ENCODE assay signal across 8 mouse cellular contexts in the genomic region with DNA sequence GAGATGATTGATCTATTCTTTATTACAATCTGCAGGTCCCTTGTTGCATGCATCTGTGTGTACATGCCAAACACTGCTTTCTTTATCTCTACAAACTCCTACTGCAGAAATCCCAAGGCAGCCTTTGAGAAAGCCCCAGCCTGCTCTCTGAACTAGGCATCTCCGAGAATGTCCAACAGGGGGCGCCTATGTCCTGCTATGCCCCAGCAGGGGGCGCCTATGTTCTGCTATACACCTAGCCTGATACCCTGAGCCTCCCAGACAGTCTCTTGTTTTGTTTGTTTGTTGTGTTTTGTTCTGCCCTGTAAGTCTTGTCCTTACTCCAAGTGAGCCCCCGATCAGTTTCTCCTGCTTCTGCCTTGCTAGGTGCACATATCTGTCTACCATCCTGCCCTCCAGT. TPM values are rescaled to one million over a fixed set of nuclear protein-coding genes. Genes with fewer than 3 reads are reported as not detected.
DNase-seq lines count a peak whose midpoint lies in the region; ATAC-seq lines count a peak whose summit lies in the region.

No protein-coding gene starts in this region.

- DNase-seq in heart, adult 11 months: peak; percentile 95
- DNase-seq in cerebellum, adult 9-10 months: peak; percentile 91
- DNase-seq in frontal cortex, adult 2 months (ENCODE audit: extremely low spot score in 1 of 2, low spot score in 1 of 2): peak; percentile 53 to 89
- peak; percentile 44 for DNase-seq in induced T-regulatory cell, adult 2 months (ENCODE audit: low read depth)
- peak; percentile 76 to 86 for DNase-seq in left cerebral cortex, adult 18-20 months (ENCODE audit: low spot score in 2 of 2)
- peak; percentile 68 for DNase-seq in mesoderm, embryonic 11.5 days (ENCODE audit: low read depth, low spot score)
- DNase-seq in spleen, postnatal 14 days (ENCODE audit: low spot score in 2 of 2): peak; percentile 39 to 57

- H3K36me3 ChIP-seq in heart, embryonic 12.5 days: peaks cover 32% of the 10 kb centered on the region

- no peak overlapping the region for H3K27ac ChIP-seq in heart, embryonic 12.5 days (ENCODE audit: poor library complexity, severe bottlenecking)

- H3K4me2 ChIP-seq in heart, embryonic 12.5 days: no peak overlapping the region

- no peak overlapping the region for H3K4me3 ChIP-seq in heart, embryonic 12.5 days

- H3K27me3 ChIP-seq in heart, embryonic 12.5 days (replicated peaks): no peaks in the 10 kb centered on the region

- no peaks in the 10 kb centered on the region for H3K9me3 ChIP-seq in heart, embryonic 12.5 days (replicated peaks)

- WGBS in heart, embryonic 12.5 days: 27% methylated on average over 4 of the region's 4 CpGs

- H3K4me1 ChIP-seq in heart, embryonic 12.5 days (replicated peaks): peaks cover 15% of the 10 kb centered on the region

- H3K9ac ChIP-seq in heart, embryonic 12.5 days: no peak overlapping the region

- ATAC-seq in heart, embryonic 12.5 days (ENCODE audit: insufficient number of reproducible peaks, low FRiP score): no peak

RNA-seq across cellular contexts. Expression of gene Mocs1, which starts 40.1 kb away (rescaled TPM):
- 6.6 TPM in 2 replicates for polyA plus RNA-seq in heart, embryonic 12.5 days (2016; fragmentation: Nextera tagmentation; extraction: Ambion mirVana)
- polyA plus RNA-seq in frontal cortex, adult 2 months (2012; rRNA removed): 8.3 and 8.9 TPM in 2 replicates
- total RNA-seq in left cerebral cortex, adult 18-20 months (2021): 10 to 100 TPM; 14.6 to 15.2 TPM

Comparison
In these comparisons a context has a peak if more than half of its experiments do, and no peak if none do; other contexts are left out.
1. DNase-seq: peak in every context shown above with its lines; median percentile 95 in heart, adult 11 months; 91 in cerebellum, adult 9-10 months; 81 in left cerebral cortex, adult 18-20 months; 71 in frontal cortex, adult 2 months; 68 in mesoderm, embryonic 11.5 days; 48 in spleen, postnatal 14 days; 44 in induced T-regulatory cell, adult 2 months.